Mouse (Mus musculus): Measurements from ENCODE around the gene Fa2h. TPM values are rescaled to one million over a fixed set of nuclear protein-coding genes. Genes with fewer than 3 reads are reported as not detected.

Fa2h gene
- polyA plus RNA-seq (2015; fragmentation: Nextera tagmentation; extraction: Ambion mirVana), result 0.19 and 0.22 TPM in 2 replicates

- H3K36me3 ChIP-seq, result no peaks in the 10 kb centered on the region
- peaks cover 10% of the 10 kb centered on the region for H3K4me1 ChIP-seq (replicated peaks)
- WGBS, result 1% methylated on average over 56 of the region's 71 CpGs
- ATAC-seq (ENCODE audit: low FRiP score), result peak; percentile 91
- peaks cover 64% of the 10 kb centered on the region for H3K27me3 ChIP-seq
- peak within 1 kb of the TSS; percentile 73 for H3K9ac ChIP-seq
- H3K27ac ChIP-seq, result no peak within 1 kb of the TSS
- peak within 1 kb of the TSS; percentile 81 for H3K4me2 ChIP-seq
- peak within 1 kb of the TSS; percentile 60 for H3K4me3 ChIP-seq
- no peaks in the 10 kb centered on the region for H3K9me3 ChIP-seq
Observed at GRCm38 (mm10) chr8:111393391-111394363, at the start of gene Fa2h. TSS of gene Fa2h (minus strand) at chr8:111393824.

GRCm38 (mm10) chr8:111439189-111439588, 45.6 kb upstream of the Fa2h start:
- Histone ChIP-seq H3K36me3 (no peaks in the 10 kb centered on the region), H3K4me1 (replicated peaks) (no peaks in the 10 kb centered on the region), H3K9ac (no peak overlapping the region), H3K27me3 (no peaks in the 10 kb centered on the region), H3K4me2 (no peak overlapping the region), H3K9me3 (no peaks in the 10 kb centered on the region), H3K27ac (no peak overlapping the region), H3K4me3 (no peak overlapping the region)
- ATAC-seq (ENCODE audit: low FRiP score), result no peak
- 31% methylated on average over 9 of the region's 9 CpGs for WGBS

DNA sequence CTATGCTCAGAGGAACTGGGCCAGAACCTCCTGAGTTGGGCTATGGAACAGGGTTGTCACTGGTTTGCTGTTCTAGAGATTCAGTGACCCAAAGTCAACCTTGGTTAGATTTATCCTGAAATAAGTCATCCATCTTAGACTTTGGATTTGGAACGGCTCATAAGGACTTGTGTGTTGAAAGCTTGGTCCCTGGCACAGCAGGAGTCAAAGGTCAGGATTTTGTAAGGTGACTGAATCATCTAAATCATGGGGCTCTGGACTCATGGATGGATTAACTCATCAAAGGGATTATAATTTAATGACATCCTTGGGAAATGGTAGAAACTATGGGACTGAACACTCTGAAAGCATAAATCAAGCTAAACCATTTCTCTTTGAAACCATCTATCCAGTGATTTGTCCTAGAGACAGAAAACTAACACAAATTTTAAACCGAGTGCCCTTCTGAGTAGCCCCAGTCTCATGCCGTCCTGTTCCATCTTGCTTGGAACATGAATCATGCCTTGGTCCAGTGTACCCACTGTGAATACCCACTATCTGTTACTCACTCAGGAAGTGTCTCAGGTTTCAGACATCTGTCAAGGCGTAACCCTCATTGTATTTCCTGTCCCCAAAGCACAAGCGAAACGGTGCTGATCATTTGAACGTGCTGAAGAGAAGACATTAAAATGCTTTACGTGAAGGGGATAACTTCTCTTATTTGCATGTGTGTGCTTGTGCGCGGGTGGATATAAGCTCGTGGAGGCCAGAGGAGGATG, 41.6 kb upstream of the Fa2h start:
- H3K9me3 ChIP-seq, result no peaks in the 10 kb centered on the region
- H3K27ac ChIP-seq, result no peak overlapping the region
- H3K4me1 ChIP-seq (replicated peaks), result no peaks in the 10 kb centered on the region
- H3K4me2 ChIP-seq, result no peak overlapping the region
- no peaks in the 10 kb centered on the region for H3K27me3 ChIP-seq
- H3K9ac ChIP-seq, result no peak overlapping the region
- H3K36me3 ChIP-seq, result no peaks in the 10 kb centered on the region
- no peak overlapping the region for H3K4me3 ChIP-seq
- 72% methylated on average over 11 of the region's 11 CpGs for WGBS
- no peak for ATAC-seq (ENCODE audit: low FRiP score)

DNA sequence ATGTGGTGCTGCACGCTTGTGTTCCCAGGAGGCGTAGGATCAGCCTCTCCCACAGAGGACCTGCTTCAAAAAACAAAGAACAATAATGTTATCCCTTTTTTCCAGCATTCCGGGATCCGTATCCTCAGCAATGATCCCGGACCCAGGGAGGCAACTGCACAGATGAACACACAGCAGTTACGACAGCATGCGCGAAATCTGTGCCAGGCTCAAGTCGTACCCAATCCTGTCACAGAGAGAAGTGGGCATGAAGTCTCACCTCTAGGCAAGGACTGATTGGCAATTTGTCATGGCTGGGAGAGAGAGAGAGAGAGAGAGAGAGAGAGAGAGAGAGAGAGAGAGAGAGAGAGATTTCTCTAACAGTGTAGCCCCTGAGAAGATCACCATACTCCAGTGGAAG, 31.0 kb upstream of the Fa2h start:
- Histone ChIP-seq H3K9me3 (no peaks in the 10 kb centered on the region), H3K4me3 (no peak overlapping the region), H3K27ac (no peak overlapping the region), H3K36me3 (no peaks in the 10 kb centered on the region), H3K27me3 (no peaks in the 10 kb centered on the region), H3K4me1 (replicated peaks) (no peaks in the 10 kb centered on the region), H3K4me2 (no peak overlapping the region), H3K9ac (no peak overlapping the region)
- no peak for ATAC-seq (ENCODE audit: low FRiP score)
- WGBS, result 94% methylated on average over 9 of the region's 9 CpGs

- no peak overlapping the region for H3K4me2 ChIP-seq
- H3K9me3 ChIP-seq, result no peaks in the 10 kb centered on the region
- H3K27ac ChIP-seq, result no peak overlapping the region
- ATAC-seq (ENCODE audit: low FRiP score), result no peak
- no peak overlapping the region for H3K9ac ChIP-seq
- no peaks in the 10 kb centered on the region for H3K27me3 ChIP-seq
- H3K4me1 ChIP-seq (replicated peaks), result no peaks in the 10 kb centered on the region
- 86% methylated on average over 11 of the region's 11 CpGs for WGBS
- H3K4me3 ChIP-seq, result no peak overlapping the region
- H3K36me3 ChIP-seq, result no peaks in the 10 kb centered on the region
Observed at GRCm38 (mm10) chr8:111424181-111424580, 30.6 kb upstream of the Fa2h start.

DNA sequence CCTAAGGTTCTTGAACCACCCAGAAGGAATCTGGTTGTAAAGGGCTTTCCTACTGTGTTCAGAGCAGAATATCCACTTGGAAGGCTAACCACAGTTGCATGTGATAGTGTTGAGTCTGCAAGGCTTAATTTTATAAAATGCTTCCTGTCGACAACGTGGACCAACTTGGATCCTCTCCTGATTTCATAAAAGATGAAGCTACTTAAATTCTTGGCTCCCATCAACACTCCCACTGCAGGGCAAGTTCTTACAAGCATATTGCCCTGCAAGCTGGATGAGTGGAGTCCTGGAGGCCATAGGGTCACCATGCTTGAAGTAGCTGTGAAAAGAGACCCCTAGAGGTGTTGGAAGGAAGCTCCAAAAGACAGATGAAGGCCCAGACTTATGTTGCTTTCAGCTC, 29.0 kb upstream of the Fa2h start:
- Histone ChIP-seq H3K27ac (no peak overlapping the region), H3K27me3 (no peaks in the 10 kb centered on the region), H3K4me3 (no peak overlapping the region), H3K4me2 (no peak overlapping the region), H3K4me1 (replicated peaks) (no peaks in the 10 kb centered on the region), H3K9me3 (no peaks in the 10 kb centered on the region), H3K36me3 (no peaks in the 10 kb centered on the region), H3K9ac (no peak overlapping the region)
- WGBS, result 92% methylated on average over 2 of the region's 2 CpGs
- ATAC-seq (ENCODE audit: low FRiP score), result no peak

DNA sequence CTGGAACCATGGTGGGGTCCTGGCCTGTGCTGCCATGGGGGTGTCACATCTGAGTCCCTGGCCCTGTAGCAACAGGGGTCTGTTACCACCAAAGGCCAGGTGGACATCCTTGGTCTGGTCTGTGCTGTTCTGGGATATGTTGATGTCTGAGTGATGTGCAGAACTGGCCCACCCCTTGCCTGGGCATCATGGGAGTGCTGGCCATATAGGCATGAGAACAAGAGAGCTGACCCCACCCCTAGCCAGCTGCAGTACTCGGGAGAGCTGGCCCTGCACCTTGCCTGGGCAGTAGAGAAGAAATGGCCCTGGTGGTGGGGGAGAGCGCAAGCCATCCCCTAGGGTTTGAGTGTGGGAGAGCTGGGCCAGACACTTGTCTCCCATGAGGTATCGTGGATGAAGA, 25.5 kb upstream of the Fa2h start:
- H3K27ac ChIP-seq, result no peak overlapping the region
- H3K4me2 ChIP-seq, result no peak overlapping the region
- 0 out of 2 replicates have a peak, but pooled peaks cover 2% of the 10 kb centered on the region for H3K27me3 ChIP-seq
- no peak overlapping the region for H3K4me3 ChIP-seq
- ATAC-seq (ENCODE audit: low FRiP score), result no peak
- WGBS, result 84% methylated on average over 3 of the region's 3 CpGs
- H3K9ac ChIP-seq, result no peak overlapping the region
- no peaks in the 10 kb centered on the region for H3K4me1 ChIP-seq (replicated peaks)
- no peaks in the 10 kb centered on the region for H3K36me3 ChIP-seq
- H3K9me3 ChIP-seq, result no peaks in the 10 kb centered on the region

DNA sequence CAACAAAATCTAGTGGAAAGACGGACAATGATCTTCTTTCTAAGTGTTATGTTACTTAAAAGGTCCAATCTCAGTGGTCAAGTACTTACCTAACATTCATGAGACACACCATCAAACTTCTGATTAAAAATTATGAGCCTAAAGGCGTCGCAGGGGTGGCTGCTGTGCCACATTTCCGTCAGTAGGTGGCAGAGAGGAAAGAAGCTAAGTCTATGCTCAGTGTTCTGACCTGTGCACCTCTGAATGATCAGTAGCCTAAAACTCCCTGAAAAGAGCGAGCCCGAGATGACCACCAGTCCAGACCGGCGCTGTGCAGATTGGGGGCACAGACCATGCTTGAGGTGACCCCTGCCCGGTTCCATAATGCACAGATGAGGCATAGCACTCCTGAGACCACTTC, 25.0 kb upstream of the Fa2h start:
- Histone ChIP-seq H3K4me2 (no peak overlapping the region), H3K4me1 (replicated peaks) (no peaks in the 10 kb centered on the region), H3K27ac (no peak overlapping the region), H3K9me3 (no peaks in the 10 kb centered on the region), H3K27me3 (0 out of 2 replicates have a peak, but pooled peaks cover 2% of the 10 kb centered on the region), H3K9ac (no peak overlapping the region), H3K36me3 (no peaks in the 10 kb centered on the region), H3K4me3 (no peak overlapping the region)
- no peak for ATAC-seq (ENCODE audit: low FRiP score)
- WGBS, result 31% methylated on average over 9 of the region's 9 CpGs

GRCm38 (mm10) chr8:111417222-111417621, 23.6 kb upstream of the Fa2h start:
- Histone ChIP-seq H3K27me3 (0 out of 2 replicates have a peak, but pooled peaks cover 2% of the 10 kb centered on the region), H3K4me2 (no peak overlapping the region), H3K4me1 (replicated peaks) (no peaks in the 10 kb centered on the region), H3K9me3 (no peaks in the 10 kb centered on the region), H3K9ac (no peak overlapping the region), H3K4me3 (no peak overlapping the region), H3K27ac (no peak overlapping the region), H3K36me3 (no peaks in the 10 kb centered on the region)
- 85% methylated on average over 10 of the region's 10 CpGs for WGBS
- ATAC-seq (ENCODE audit: low FRiP score), result no peak

GRCm38 (mm10) chr8:111403391-111403790, 9.8 kb upstream of the Fa2h start:
- no peak for ATAC-seq (ENCODE audit: low FRiP score)
- Histone ChIP-seq H3K9ac (no peak overlapping the region), H3K36me3 (no peaks in the 10 kb centered on the region), H3K4me1 (replicated peaks) (no peaks in the 10 kb centered on the region), H3K27me3 (no peaks in the 10 kb centered on the region), H3K9me3 (no peaks in the 10 kb centered on the region), H3K4me3 (no peak overlapping the region), H3K27ac (no peak overlapping the region), H3K4me2 (no peak overlapping the region)
- 54% methylated on average over 4 of the region's 4 CpGs for WGBS

DNA sequence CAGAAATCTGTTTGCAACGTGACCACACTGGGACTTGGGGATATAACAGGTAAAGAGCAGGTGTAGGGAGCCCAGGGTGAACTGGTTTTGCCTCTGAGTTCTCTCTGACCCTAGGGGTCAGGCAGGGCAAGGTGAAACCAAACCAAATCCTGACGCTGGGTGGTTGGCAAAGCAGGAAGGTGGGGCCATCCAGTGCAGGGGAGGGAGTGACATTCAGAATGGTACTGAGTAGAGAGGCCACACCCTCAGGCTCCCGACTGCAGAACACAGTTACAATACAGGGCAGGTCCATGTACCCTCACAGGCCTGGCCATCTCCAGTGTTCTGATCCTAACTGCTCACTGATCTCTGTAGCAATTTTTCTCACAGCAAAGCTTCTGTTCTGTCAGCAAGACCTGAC, 2.4 kb downstream of the Fa2h start:
- H3K27ac ChIP-seq, result no peak overlapping the region
- no peak overlapping the region for H3K9ac ChIP-seq
- H3K4me2 ChIP-seq, result no peak overlapping the region
- H3K4me3 ChIP-seq, result no peak overlapping the region
- H3K36me3 ChIP-seq, result no peaks in the 10 kb centered on the region
- ATAC-seq (ENCODE audit: low FRiP score), result no peak
- no peaks in the 10 kb centered on the region for H3K9me3 ChIP-seq
- peaks cover 64% of the 10 kb centered on the region for H3K27me3 ChIP-seq
- peaks cover 10% of the 10 kb centered on the region for H3K4me1 ChIP-seq (replicated peaks)
- 34% methylated on average over 3 of the region's 3 CpGs for WGBS

- Histone ChIP-seq H3K9ac (no peak overlapping the region), H3K9me3 (no peaks in the 10 kb centered on the region), H3K27me3 (peaks cover 60% of the 10 kb centered on the region), H3K4me3 (no peak overlapping the region), H3K36me3 (no peaks in the 10 kb centered on the region), H3K4me2 (no peak overlapping the region), H3K27ac (no peak overlapping the region), H3K4me1 (replicated peaks) (peaks cover 10% of the 10 kb centered on the region)
- no peak for ATAC-seq (ENCODE audit: low FRiP score)
- 73% methylated on average over 2 of the region's 2 CpGs for WGBS
Observed at GRCm38 (mm10) chr8:111390837-111391236, 2.8 kb downstream of the Fa2h start.
